Mouse (Mus musculus) kidney, embryonic 15.5 days (tissue): ENCODE measurements at regions not wholly inside any gene's neighbourhood (a gene's known extent, or its start where the extent isn't known, plus 50 kb on each side); places are given as distances from the start of the nearest gene placed in this dataset.

ENCODE experiments used
- ATAC-seq: fragments of 200-750 bp; cut with Nextera tagmentation; replicated peaks from 2 replicates; pipeline ENCODE4 v1.8.0; 2017; ENCODE audit warnings: moderate TSS enrichment; ENCODE audit not compliant: low FRiP score
- H3K27ac ChIP-seq: fragments of 300-500 bp; sonication (generic); 2 replicates; pipeline ENCODE4 v1.5.1; 2015; ENCODE audit warnings: mild to moderate bottlenecking, inconsistent platforms
- H3K27me3 ChIP-seq: fragments of 300-500 bp; sonication (generic); 2 replicates; pipeline ENCODE4 v1.6.1; 2015; ENCODE audit warnings: inconsistent platforms
- H3K36me3 ChIP-seq: fragments of 300-500 bp; sonication (generic); 2 replicates; pipeline ENCODE4 v1.6.1; 2015; ENCODE audit warnings: inconsistent platforms
- H3K4me1 ChIP-seq: fragments of 300-500 bp; sonication (generic); 2 replicates; pipeline ENCODE4 v1.6.1; 2015; ENCODE audit warnings: inconsistent platforms
- H3K4me2 ChIP-seq: fragments of 300-500 bp; sonication (generic); 2 replicates; pipeline ENCODE4 v1.6.1; 2015; ENCODE audit warnings: moderate library complexity, mild to moderate bottlenecking, inconsistent platforms
- H3K4me3 ChIP-seq: fragments of 300-500 bp; sonication (generic); replicated peaks from 2 replicates; pipeline ENCODE4 v1.5.1; 2015; ENCODE audit warnings: mild to moderate bottlenecking, inconsistent platforms
- H3K9ac ChIP-seq: fragments of 300-500 bp; sonication (generic); 2 replicates; pipeline ENCODE4 v1.6.1; 2015; ENCODE audit warnings: mild to moderate bottlenecking, inconsistent platforms
- H3K9me3 ChIP-seq: fragments of 300-500 bp; sonication (generic); replicated peaks from 2 replicates; pipeline ENCODE4 v1.6.1; 2016; ENCODE audit warnings: inconsistent platforms
- WGBS: fragments of 180-500 bp; shearing (Covaris S2); methylation state at CpG from one replicate; pipeline ENCODE4 v1.1.7; 2015; ENCODE audit warnings: mixed read lengths; 5-methylcytosine and 5-hydroxymethylcytosine counted together

- 96% methylated on average over 3 of the region's 3 CpGs for WGBS
- Histone ChIP-seq H3K4me2 (no peak overlapping the region), H3K36me3 (no peaks in the 10 kb centered on the region), H3K27ac (no peak overlapping the region), H3K9ac (no peak overlapping the region), H3K27me3 (no peaks in the 10 kb centered on the region), H3K9me3 (no peaks in the 10 kb centered on the region), H3K4me3 (no peak overlapping the region), H3K4me1 (peaks cover 12% of the 10 kb centered on the region)
- ATAC-seq = no peak
Measured at GRCm38 (mm10) chr7:133467579-133467978, 134.4 kb downstream of the Tex36 start.

DNA sequence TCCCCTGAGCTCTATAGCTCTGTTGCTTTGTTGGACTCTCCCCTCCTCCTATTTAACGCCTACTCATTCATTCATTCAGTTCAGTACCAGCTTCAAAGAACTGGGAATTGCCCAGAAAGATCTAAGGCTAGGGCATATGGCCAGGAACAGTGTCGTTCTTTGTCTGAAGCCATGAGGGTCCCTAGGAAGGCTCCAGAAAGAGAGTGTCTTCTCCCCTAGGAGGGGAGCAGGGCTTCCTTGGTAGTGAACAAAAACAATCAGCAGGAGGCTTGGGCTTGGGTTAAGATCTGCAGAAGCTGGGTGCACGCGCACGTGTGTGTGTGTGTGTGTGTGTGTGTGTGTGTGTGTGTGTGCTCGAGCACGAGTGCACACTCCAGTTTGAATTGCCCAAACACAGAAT is 142.7 kb downstream of the Tex36 start:
- WGBS = 67% methylated on average over 7 of the region's 7 CpGs

GRCm38 (mm10) chr7:133457436-133458324 is 144.3 kb downstream of the Tex36 start:
- Histone ChIP-seq H3K9me3 (no peaks in the 10 kb centered on the region), H3K27ac (peak overlapping the region; percentile 63), H3K4me2 (no peak overlapping the region), H3K4me1 (peaks cover 24% of the 10 kb centered on the region), H3K4me3 (no peak overlapping the region), H3K9ac (no peak overlapping the region), H3K27me3 (no peaks in the 10 kb centered on the region), H3K36me3 (no peaks in the 10 kb centered on the region)
- ATAC-seq = no peak
- whole genome bisulfite sequencing = 43% methylated on average over 16 of the region's 16 CpGs

More for the DNA sequence above, 142.7 kb downstream of the Tex36 start:
- no peak for ATAC-seq
- Histone ChIP-seq H3K27me3 (no peaks in the 10 kb centered on the region), H3K4me2 (no peak overlapping the region), H3K36me3 (no peaks in the 10 kb centered on the region), H3K9me3 (no peaks in the 10 kb centered on the region), H3K27ac (no peak overlapping the region), H3K9ac (no peak overlapping the region), H3K4me3 (no peak overlapping the region), H3K4me1 (peaks cover 24% of the 10 kb centered on the region)

GRCm38 (mm10) chr7:133450246-133450645 is 151.7 kb downstream of the Tex36 start:
- H3K9me3 ChIP-seq = no peaks in the 10 kb centered on the region
- H3K36me3 ChIP-seq = no peaks in the 10 kb centered on the region
- no peaks in the 10 kb centered on the region for H3K27me3 ChIP-seq
- no peak overlapping the region for H3K27ac ChIP-seq
- H3K4me2 ChIP-seq = no peak overlapping the region
- 51% methylated on average over 7 of the region's 7 CpGs for WGBS
- no peak overlapping the region for H3K9ac ChIP-seq
- no peak overlapping the region for H3K4me3 ChIP-seq
- H3K4me1 ChIP-seq = peaks cover 14% of the 10 kb centered on the region
- no peak for ATAC-seq

GRCm38 (mm10) chr7:133447079-133447478 is 154.9 kb downstream of the Tex36 start:
- peak; percentile 60; the same call in 1 of the 2 replicates for ATAC-seq
- WGBS = 14% methylated on average over 2 of the region's 2 CpGs

DNA sequence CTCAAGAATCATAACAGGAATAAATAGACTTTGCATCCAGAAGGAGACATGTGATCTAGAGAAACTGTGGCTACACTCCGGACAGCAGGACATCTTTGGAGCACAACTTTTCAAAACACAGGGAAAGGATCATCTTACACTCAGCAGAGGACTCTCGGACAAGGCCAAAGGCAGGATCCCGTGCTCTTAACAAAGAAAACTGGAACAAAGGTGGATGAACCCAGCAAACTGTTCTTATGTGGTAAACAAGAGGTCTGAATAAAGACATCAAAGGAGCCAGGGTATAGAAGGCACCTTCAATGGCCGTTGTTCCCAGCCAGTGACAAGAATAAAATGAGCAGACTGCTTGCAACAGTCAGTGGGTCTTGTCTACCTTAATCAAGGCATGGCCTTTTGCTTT is 160.3 kb downstream of the Tex36 start:
- no peaks in the 10 kb centered on the region for H3K27me3 ChIP-seq
- no peaks in the 10 kb centered on the region for H3K9me3 ChIP-seq
- no peak overlapping the region for H3K4me3 ChIP-seq
- H3K4me2 ChIP-seq = no peak overlapping the region
- peaks cover 27% of the 10 kb centered on the region for H3K4me1 ChIP-seq
- H3K27ac ChIP-seq = peak overlapping the region; percentile 57
- no peak overlapping the region for H3K9ac ChIP-seq
- no peaks in the 10 kb centered on the region for H3K36me3 ChIP-seq
- ATAC-seq = no peak
- WGBS = 16% methylated on average over 4 of the region's 4 CpGs

More at GRCm38 (mm10) chr7:133447079-133447478, 154.9 kb downstream of the Tex36 start:
- Histone ChIP-seq H3K4me2 (no peak overlapping the region), H3K4me1 (peaks cover 16% of the 10 kb centered on the region), H3K27me3 (no peaks in the 10 kb centered on the region), H3K9me3 (no peaks in the 10 kb centered on the region), H3K27ac (0 out of 2 replicates have a peak overlapping the region, but pooled peaks have one; percentile 2), H3K9ac (no peak overlapping the region), H3K4me3 (no peak overlapping the region), H3K36me3 (no peaks in the 10 kb centered on the region)

DNA sequence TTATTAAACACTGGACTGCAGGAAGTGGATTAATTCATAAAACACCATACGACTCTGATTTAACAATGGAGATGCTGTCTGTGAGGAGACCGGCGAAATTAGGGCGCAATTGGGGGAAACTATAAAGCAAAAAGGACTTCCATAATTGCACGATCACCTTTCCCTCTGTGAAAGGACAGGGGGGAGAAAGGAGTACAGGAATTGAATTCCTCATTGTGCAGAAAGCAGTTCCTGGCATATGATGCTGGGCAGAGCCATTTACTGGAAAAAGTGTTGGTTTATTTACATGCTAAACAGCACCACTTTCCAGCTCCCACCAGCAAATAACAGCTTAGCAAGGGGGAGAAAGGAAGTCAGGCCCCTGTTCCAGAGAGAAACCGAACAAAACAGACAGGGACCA is 160.8 kb downstream of the Tex36 start:
- no peak overlapping the region for H3K4me3 ChIP-seq
- peak overlapping the region; percentile 57 for H3K27ac ChIP-seq
- H3K27me3 ChIP-seq = no peaks in the 10 kb centered on the region
- 56% methylated on average over 6 of the region's 6 CpGs for WGBS
- H3K9ac ChIP-seq = no peak overlapping the region
- H3K4me1 ChIP-seq = peaks cover 26% of the 10 kb centered on the region
- no peaks in the 10 kb centered on the region for H3K36me3 ChIP-seq
- ATAC-seq = no peak
- no peaks in the 10 kb centered on the region for H3K9me3 ChIP-seq
- H3K4me2 ChIP-seq = peak overlapping the region; percentile 7; the same call in 1 of the 2 replicates

DNA sequence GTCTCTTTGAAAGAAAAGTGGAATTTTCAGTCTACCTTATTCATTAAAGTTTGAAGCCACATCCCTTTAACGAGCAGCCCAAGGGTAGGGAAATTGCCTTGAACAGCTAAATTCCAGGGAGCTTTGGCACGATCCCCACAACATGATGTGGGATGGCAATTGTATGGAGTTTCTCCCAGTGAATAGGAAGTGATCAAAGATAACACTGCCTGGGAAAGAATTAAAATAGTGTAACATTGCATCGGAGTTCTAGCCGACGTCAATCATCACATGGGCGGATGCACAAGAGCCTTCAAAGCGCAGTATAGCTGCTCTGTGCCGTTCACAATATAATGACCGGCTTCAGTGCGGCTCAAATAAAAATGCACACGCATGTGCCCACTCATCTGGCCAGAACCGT is 161.2 kb downstream of the Tex36 start:
- Histone ChIP-seq H3K9me3 (no peaks in the 10 kb centered on the region), H3K4me3 (no peak overlapping the region), H3K27ac (peak overlapping the region; percentile 57; the same call in 1 of the 2 replicates), H3K4me1 (peaks cover 26% of the 10 kb centered on the region), H3K9ac (no peak overlapping the region), H3K27me3 (no peaks in the 10 kb centered on the region), H3K4me2 (peak overlapping the region; percentile 7; the same call in 1 of the 2 replicates), H3K36me3 (no peaks in the 10 kb centered on the region)
- ATAC-seq = 0 out of 2 replicates have a peak, but pooled peaks have one; percentile 36
- 46% methylated on average over 12 of the region's 12 CpGs for WGBS

- 78% methylated on average over 6 of the region's 6 CpGs for WGBS
- no peak overlapping the region for H3K4me2 ChIP-seq
- H3K27ac ChIP-seq = peak overlapping the region; percentile 57; the same call in 1 of the 2 replicates
- H3K9ac ChIP-seq = no peak overlapping the region
- no peak overlapping the region for H3K4me3 ChIP-seq
- H3K36me3 ChIP-seq = no peaks in the 10 kb centered on the region
- ATAC-seq = no peak
- no peaks in the 10 kb centered on the region for H3K9me3 ChIP-seq
- H3K27me3 ChIP-seq = no peaks in the 10 kb centered on the region
- H3K4me1 ChIP-seq = peaks cover 26% of the 10 kb centered on the region
Measured at GRCm38 (mm10) chr7:133440086-133440485, 161.9 kb downstream of the Tex36 start.

GRCm38 (mm10) chr7:133438631-133439030 is 163.3 kb downstream of the Tex36 start:
- Histone ChIP-seq H3K27me3 (no peaks in the 10 kb centered on the region), H3K4me1 (peaks cover 33% of the 10 kb centered on the region), H3K9ac (no peak overlapping the region), H3K9me3 (no peaks in the 10 kb centered on the region), H3K36me3 (no peaks in the 10 kb centered on the region), H3K4me3 (no peak overlapping the region), H3K27ac (peak overlapping the region; percentile 20; the same call in 1 of the 2 replicates), H3K4me2 (no peak overlapping the region)
- WGBS = 69% methylated on average over 6 of the region's 6 CpGs
- no peak for ATAC-seq

- H3K4me2 ChIP-seq = no peak overlapping the region
- H3K27ac ChIP-seq = peak overlapping the region; percentile 20; the same call in 1 of the 2 replicates
- no peak overlapping the region for H3K9ac ChIP-seq
- no peaks in the 10 kb centered on the region for H3K9me3 ChIP-seq
- H3K4me1 ChIP-seq = peaks cover 33% of the 10 kb centered on the region
- ATAC-seq = no peak
- H3K27me3 ChIP-seq = no peaks in the 10 kb centered on the region
- H3K4me3 ChIP-seq = no peak overlapping the region
- WGBS = 37% methylated on average over 7 of the region's 7 CpGs
- no peaks in the 10 kb centered on the region for H3K36me3 ChIP-seq
Measured at GRCm38 (mm10) chr7:133437866-133438265, 164.1 kb downstream of the Tex36 start.

GRCm38 (mm10) chr7:133435596-133436357 is 166.2 kb downstream of the Tex36 start:
- H3K9me3 ChIP-seq = no peaks in the 10 kb centered on the region
- H3K27me3 ChIP-seq = no peaks in the 10 kb centered on the region
- H3K4me2 ChIP-seq = no peak overlapping the region
- no peak overlapping the region for H3K4me3 ChIP-seq
- no peak overlapping the region for H3K9ac ChIP-seq
- peaks cover 19% of the 10 kb centered on the region for H3K4me1 ChIP-seq
- no peaks in the 10 kb centered on the region for H3K36me3 ChIP-seq
- no peak overlapping the region for H3K27ac ChIP-seq
- WGBS = 75% methylated on average over 14 of the region's 14 CpGs
- no peak for ATAC-seq
